ENCODE assay signal across 38 mouse cellular contexts in genomic region chr1:136249662-136250061, GRCm38 (mm10). TPM values are rescaled to one million over a fixed set of nuclear protein-coding genes. Genes with fewer than 3 reads are reported as not detected.
A peak's percentile ranks its signal among the peaks of the same experiment; 100 is the strongest.
DNase-seq lines count a peak whose midpoint lies in the region; ATAC-seq and TF ChIP-seq lines count a peak whose summit lies in the region.
"Had no signal": no experiment of that assay in that cellular context is flagged by ENCODE, and none has a peak within 500 bp of the region (broad histone marks: within the 10 kb centered on the region; RNA-seq: fewer than 3 reads in every experiment).

No protein-coding gene starts in this region.

- peak; percentile 51 for DNase-seq in left cerebral cortex, postnatal 4 days
- DNase-seq in left cerebral cortex, postnatal 36 days (ENCODE audit: low spot score in 2 of 2) = no peak
- peak; percentile 67 for DNase-seq in MEL (ENCODE audit: low read depth, low spot score)
- peak; percentile 54 for DNase-seq in splenic B cell, adult 2 months (ENCODE audit: low read depth, low spot score)
- DNase-seq in cerebellum, postnatal 14 days = no peak
- DNase-seq in layer of hippocampus, adult 9-10 months (ENCODE audit: low spot score) = no peak
- DNase-seq: adrenal gland, postnatal 14 days; cerebellum, adult 2 months; cerebellum, postnatal 36 days; forebrain, postnatal 0 days; heart, postnatal 14 days; kidney, adult 2 months; kidney, postnatal 36 days; lung, adult 2 months; lung, postnatal 10 days had no signal

- no peaks in the 10 kb centered on the region for H3K79me2 ChIP-seq in MEL (ENCODE audit: control insufficient read depth, insufficient read depth, low read length, poor library complexity)

- no peak for TF ChIP-seq CTCF in MEL (IDR thresholded peaks at IDR 0.05 in 2 of 3, conservative IDR thresholded peaks at IDR 0.05 in 1 of 3; ENCODE audit: control insufficient read depth in 1 of 3, insufficient read depth in 1 of 3, low read depth in 2 of 3, low read length in 3 of 3, poor library complexity in 1 of 3, severe bottlenecking in 1 of 3)

- H3K4me1 ChIP-seq in MEL (ENCODE audit: control insufficient read depth in 1 of 2, insufficient read depth in 2 of 2, low read length in 2 of 2) = peaks cover 5 to 13% of the 10 kb centered on the region in 2 experiments
- H3K4me1 ChIP-seq: hindbrain, embryonic 12.5 days; intestine, embryonic 15.5 days; limb, embryonic 10.5 days; limb, embryonic 15.5 days had no signal

- no peak for TF ChIP-seq POLR2A in MEL (IDR thresholded peaks at IDR 0.05; ENCODE audit: control insufficient read depth in 1 of 2, insufficient read depth in 1 of 2, low read depth in 1 of 2, low read length in 2 of 2, poor library complexity in 1 of 2)

- H3K36me3 ChIP-seq in MEL (ENCODE audit: control insufficient read depth in 1 of 2, insufficient read depth in 2 of 2, low read length in 2 of 2) = peaks cover 0 to 5% of the 10 kb centered on the region in 2 experiments; a peak in 2 of 4 replicates
- no peaks in the 10 kb centered on the region for H3K36me3 ChIP-seq in splenic B cell, adult 2 months (ENCODE audit: control insufficient read depth, insufficient read depth, low read length, poor library complexity, severe bottlenecking)
- H3K36me3 ChIP-seq: hindbrain, embryonic 12.5 days; intestine, embryonic 15.5 days; limb, embryonic 10.5 days; limb, embryonic 15.5 days had no signal

- H3K27me3 ChIP-seq in MEL (ENCODE audit: control insufficient read depth in 1 of 2, insufficient read depth in 2 of 2, low read length in 2 of 2) = no peaks in the 10 kb centered on the region
- H3K27me3 ChIP-seq in splenic B cell, adult 2 months (ENCODE audit: control insufficient read depth, insufficient read depth, low read length, poor library complexity, severe bottlenecking) = no peaks in the 10 kb centered on the region
- H3K27me3 ChIP-seq: hindbrain, embryonic 12.5 days; intestine, embryonic 15.5 days; limb, embryonic 15.5 days had no signal

- intact Hi-C loops in left cerebral cortex, postnatal 4 days (cut with DNase I) = no loop called here
- intact Hi-C loops in left cerebral cortex, postnatal 36 days (cut with DNase I) = no loop called here

- no peak overlapping the region for H3K27ac ChIP-seq in MEL (ENCODE audit: control insufficient read depth, low read depth, low read length)
- H3K27ac ChIP-seq: hindbrain, embryonic 12.5 days; hindbrain, postnatal 0 days; intestine, embryonic 15.5 days; layer of hippocampus, adult 2 months; limb, embryonic 10.5 days; limb, embryonic 15.5 days; liver, embryonic 14.5 days; macrophage had no signal

- H3K4me3 ChIP-seq in MEL (ENCODE audit: control insufficient read depth in 1 of 2, insufficient read depth in 1 of 2, low read depth in 2 of 2, low read length in 2 of 2) = no peak overlapping the region
- H3K4me3 ChIP-seq: erythroblast, embryonic 14.5 days; hindbrain, embryonic 12.5 days; intestine, embryonic 15.5 days; layer of hippocampus, adult 2 months; limb, embryonic 10.5 days; limb, embryonic 15.5 days had no signal

- no peaks in the 10 kb centered on the region for H3K9me3 ChIP-seq in MEL (replicated peaks; ENCODE audit: insufficient read depth, low read length)
- H3K9me3 ChIP-seq: hindbrain, embryonic 12.5 days; intestine, embryonic 15.5 days; limb, embryonic 10.5 days; limb, embryonic 15.5 days had no signal

- no peak for TF ChIP-seq EP300 in MEL (IDR thresholded peaks at IDR 0.05; ENCODE audit: low read depth in 1 of 2, low read length in 2 of 2)

- H3K9ac ChIP-seq in MEL (ENCODE audit: control insufficient read depth, low read depth, low read length, poor library complexity, severe bottlenecking) = no peak overlapping the region
- H3K9ac ChIP-seq: forebrain, postnatal 0 days; hindbrain, embryonic 12.5 days; intestine, embryonic 15.5 days; limb, embryonic 15.5 days; liver, embryonic 14.5 days had no signal

- ATAC-seq in hematopoietic stem cell, adult 5-6 weeks (replicated peaks in 1 of 2; ENCODE audit: insufficient read depth in 1 of 2, low FRiP score in 2 of 2, low TSS enrichment in 1 of 2, low read depth in 1 of 2, poor library complexity in 2 of 2, severe bottlenecking in 2 of 2) = peak; percentile 71 to 78
- no peak for ATAC-seq in monocyte, adult 5-6 weeks (replicated peaks; ENCODE audit: insufficient number of reproducible peaks, low FRiP score, low TSS enrichment, poor library complexity, severe bottlenecking)
- ATAC-seq: forebrain, postnatal 0 days; hindbrain, postnatal 0 days; intestine, embryonic 15.5 days had no signal

- TF ChIP-seq RAD21 in MEL (IDR thresholded peaks at IDR 0.05; ENCODE audit: low read depth, low read length) = no peak

TF ChIP-seq in MEL, 35 proteins besides CTCF, POLR2A, EP300 and RAD21:
- TF ChIP-seq MEF2A (IDR thresholded peaks at IDR 0.05; ENCODE audit: extremely low read depth, insufficient replicate concordance, low read depth, low read length, poor library complexity, severe bottlenecking) (no peak), NELFE (IDR thresholded peaks at IDR 0.05; ENCODE audit: low read depth, low read length) (no peak), RCOR1 (IDR thresholded peaks at IDR 0.05; ENCODE audit: low read depth, low read length) (no peak), POLR2AphosphoS5 (IDR thresholded peaks at IDR 0.05; ENCODE audit: borderline replicate concordance, low read depth, low read length) (no peak), MXI1 (IDR thresholded peaks at IDR 0.05; ENCODE audit: low read depth, low read length) (no peak), USF2 (IDR thresholded peaks at IDR 0.05; ENCODE audit: borderline replicate concordance in 1 of 2, insufficient read depth in 1 of 2, low read depth in 1 of 2, low read length in 2 of 2) (no peak), SMC3 (IDR thresholded peaks at IDR 0.05; ENCODE audit: low read depth, low read length) (no peak), ZNF384 (IDR thresholded peaks at IDR 0.05; ENCODE audit: low read depth, low read length) (no peak), MAX (IDR thresholded peaks at IDR 0.05; ENCODE audit: low read length) (no peak)

RNA-seq across cellular contexts. Expression of gene Gpr25, which starts 11.0 kb away (rescaled TPM):
- total RNA-seq in left cerebral cortex, postnatal 4 days (2021) = 10 to 100 TPM; 10.2 to 11.5 TPM
- total RNA-seq in left cerebral cortex, postnatal 36 days (2021) = 1 to 10 TPM; 5.5 to 7.7 TPM
- not detected in 2 replicates for total RNA-seq in MEL (2012; rRNA removed)
- not detected for polyA plus RNA-seq in MEL (2012; ENCODE audit: insufficient read depth in 1 of 2, insufficient read length in 2 of 2, low read depth in 1 of 2, low replicate concordance in 2 of 2, missing spikeins in 1 of 2)
- total RNA-seq in hematopoietic stem cell, adult 5-6 weeks (2017) = not detected in 2 replicates
- total RNA-seq in monocyte, adult 5-6 weeks (2017) = not detected in 3 replicates
- total RNA-seq: adrenal gland, postnatal 14 days; ES-E14; gastrocnemius, adult 8-10 months; heart, postnatal 14 days had no signal
- polyA plus RNA-seq: embryonic facial prominence, embryonic 14.5 days; erythroblast, embryonic 14.5 days; forebrain, embryonic 11.5 days; gonadal fat pad, adult 2 months; heart, embryonic 14.5 days; hindbrain, embryonic 12.5 days; intestine, embryonic 15.5 days; kidney, embryonic 16.5 days; limb, embryonic 10.5 days; limb, embryonic 15.5 days; liver, embryonic 14.5 days; macrophage; midbrain, embryonic 11.5 days; stomach, embryonic 14.5 days had no signal

RNA-seq across cellular contexts. Expression of gene Inava, which starts 15.6 kb away (rescaled TPM):
- total RNA-seq in left cerebral cortex, postnatal 4 days (2021) = 1 to 10 TPM; 4.8 to 5.9 TPM
- 1 to 10 TPM; 2.5 to 3.3 TPM for total RNA-seq in left cerebral cortex, postnatal 36 days (2021)
- 0.12 and 0.13 TPM in 2 replicates for total RNA-seq in MEL (2012; rRNA removed)
- under 1 TPM in 1 of 2 experiments, not detected in 1; 0.65 TPM for polyA plus RNA-seq in MEL (2012; ENCODE audit: insufficient read depth in 1 of 2, insufficient read length in 2 of 2, low read depth in 1 of 2, low replicate concordance in 2 of 2, missing spikeins in 1 of 2)
- 1.2 TPM in 1 of 2 replicates, not detected in the other for total RNA-seq in hematopoietic stem cell, adult 5-6 weeks (2017)
- total RNA-seq in monocyte, adult 5-6 weeks (2017) = not detected in 3 replicates
- total RNA-seq: adrenal gland, postnatal 14 days; gastrocnemius, adult 8-10 months had no signal
- polyA plus RNA-seq: erythroblast, embryonic 14.5 days; macrophage had no signal

RNA-seq across cellular contexts. Expression of gene Mroh3, which starts 37.0 kb away (rescaled TPM):
- total RNA-seq in left cerebral cortex, postnatal 4 days (2021) = 1 to 10 TPM; 1.0 to 1.2 TPM
- total RNA-seq in left cerebral cortex, postnatal 36 days (2021) = 1 to 10 TPM in 1 of 2 experiments, under 1 TPM in 1; 0.54 to 1.2 TPM
- not detected in 2 replicates for total RNA-seq in MEL (2012; rRNA removed)
- not detected for polyA plus RNA-seq in MEL (2012; ENCODE audit: insufficient read depth in 1 of 2, insufficient read length in 2 of 2, low read depth in 1 of 2, low replicate concordance in 2 of 2, missing spikeins in 1 of 2)
- total RNA-seq in hematopoietic stem cell, adult 5-6 weeks (2017) = not detected in 2 replicates
- total RNA-seq in monocyte, adult 5-6 weeks (2017) = 0.32 TPM in 1 of 3 replicates, not detected in the others
- total RNA-seq: adrenal gland, postnatal 14 days; forebrain, postnatal 0 days; gastrocnemius, adult 8-10 months; heart, postnatal 14 days had no signal
- polyA plus RNA-seq: embryonic facial prominence, embryonic 14.5 days; erythroblast, embryonic 14.5 days; forebrain, postnatal 0 days; heart, embryonic 14.5 days; limb, embryonic 15.5 days; macrophage; midbrain, postnatal 0 days; neural tube, embryonic 14.5 days; spleen, adult 2 months had no signal

Comparison
In these comparisons a context has a peak if more than half of its experiments do, and no peak if none do; other contexts are left out.
1. DNase-seq: peak in left cerebral cortex, postnatal 4 days (single experiment), MEL (single experiment) and splenic B cell, adult 2 months (single experiment); none in left cerebral cortex, postnatal 36 days (0 of 2), cerebellum, postnatal 14 days (0 of 2) and layer of hippocampus, adult 9-10 months (single experiment).